Mouse (Mus musculus): ENCODE measurements around the gene Spats2.

- TF ChIP-seq MAX (IDR thresholded peaks at IDR 0.05) = peak; percentile 78
- no peak for TF ChIP-seq MYOD1 (IDR thresholded peaks at IDR 0.05; ENCODE audit: control insufficient read depth, insufficient read length, low read depth)
These were observed 126.1 kb downstream of the Spats2 start, which contains the start of gene Mcrs1 for GRCm38 (mm10) chr15:99251626-99252380.

Data from C2C12 (cell line).